Mouse (Mus musculus): ENCODE data around the gene Rundc3a. TPM values are rescaled to one million over a fixed set of nuclear protein-coding genes. Genes with fewer than 3 reads are reported as not detected.

Gene Rundc3a
- polyA plus RNA-seq, 1 experiment from 2014 or later = 0.72 TPM

- WGBS = 19% methylated on average over 10 of the region's 10 CpGs
- peak; percentile 19; the same call in 1 of the 2 replicates for ATAC-seq (replicated peaks; ENCODE audit: extremely low read depth, insufficient read depth, low FRiP score)
- 0 out of 2 replicates have a peak overlapping the region, but pooled peaks have one; percentile 93 for H3K4me3 ChIP-seq (ENCODE audit: low read length)
- peak overlapping the region; percentile 91 for H3K4me2 ChIP-seq (ENCODE audit: low read depth, low read length)
- peak overlapping the region; percentile 89 for H3K27ac ChIP-seq (ENCODE audit: low read length)
- H3K9ac ChIP-seq (ENCODE audit: low read length) = no peak overlapping the region; the same call in 1 of the 2 replicates
- H3K4me1 ChIP-seq (ENCODE audit: control insufficient read depth, insufficient read depth, low read length) = peaks cover 44% of the 10 kb centered on the region
- no peaks in the 10 kb centered on the region for H3K27me3 ChIP-seq (ENCODE audit: control insufficient read depth, insufficient read depth, low read length)
- H3K36me3 ChIP-seq (ENCODE audit: control insufficient read depth, insufficient read depth) = peaks cover 4% of the 10 kb centered on the region; the same call in 1 of the 2 replicates
- no peaks in the 10 kb centered on the region for H3K9me3 ChIP-seq (replicated peaks; ENCODE audit: control insufficient read depth, low read length)
Observed at GRCm38 (mm10) chr11:102445264-102445890, 52.2 kb downstream of the Rundc3a start.

DNA sequence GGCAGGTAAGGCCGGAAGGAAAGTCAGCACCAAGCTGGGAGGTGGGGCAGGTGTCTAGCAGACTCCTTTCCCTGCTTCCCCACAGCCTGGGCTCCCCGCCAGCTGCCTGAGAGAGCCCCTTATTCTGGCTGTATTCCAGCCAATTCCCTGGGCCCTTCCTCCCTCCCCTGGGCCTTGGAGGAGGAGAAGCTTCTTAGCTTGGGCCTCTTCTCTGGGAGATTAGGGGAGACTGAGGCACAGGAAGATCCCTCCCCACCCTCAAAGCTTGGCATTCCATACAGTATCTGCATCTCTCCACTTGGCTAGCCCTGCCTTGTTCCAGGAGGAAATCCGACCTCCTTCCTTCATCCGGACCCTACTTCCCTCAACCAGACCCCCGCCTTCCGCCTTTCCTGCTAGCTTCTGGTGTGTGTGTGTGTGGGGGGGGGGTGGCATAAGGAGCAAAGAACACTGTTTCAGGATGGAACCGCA lies 52.7 kb downstream of the Rundc3a start:
- peak; percentile 46 for ATAC-seq (replicated peaks; ENCODE audit: extremely low read depth, insufficient read depth, low FRiP score)
- Histone ChIP-seq H3K4me1 (ENCODE audit: control insufficient read depth, insufficient read depth, low read length) (peaks cover 44% of the 10 kb centered on the region), H3K27ac (ENCODE audit: low read length) (peak overlapping the region; percentile 89), H3K9me3 (replicated peaks; ENCODE audit: control insufficient read depth, low read length) (no peaks in the 10 kb centered on the region), H3K9ac (ENCODE audit: low read length) (peak overlapping the region; percentile 96), H3K36me3 (ENCODE audit: control insufficient read depth, insufficient read depth) (peaks cover 3% of the 10 kb centered on the region; the same call in 1 of the 2 replicates), H3K4me3 (ENCODE audit: low read length) (peak overlapping the region; percentile 93), H3K27me3 (ENCODE audit: control insufficient read depth, insufficient read depth, low read length) (no peaks in the 10 kb centered on the region), H3K4me2 (ENCODE audit: low read depth, low read length) (peak overlapping the region; percentile 91)
- WGBS = 5% methylated on average over 7 of the region's 7 CpGs

DNA sequence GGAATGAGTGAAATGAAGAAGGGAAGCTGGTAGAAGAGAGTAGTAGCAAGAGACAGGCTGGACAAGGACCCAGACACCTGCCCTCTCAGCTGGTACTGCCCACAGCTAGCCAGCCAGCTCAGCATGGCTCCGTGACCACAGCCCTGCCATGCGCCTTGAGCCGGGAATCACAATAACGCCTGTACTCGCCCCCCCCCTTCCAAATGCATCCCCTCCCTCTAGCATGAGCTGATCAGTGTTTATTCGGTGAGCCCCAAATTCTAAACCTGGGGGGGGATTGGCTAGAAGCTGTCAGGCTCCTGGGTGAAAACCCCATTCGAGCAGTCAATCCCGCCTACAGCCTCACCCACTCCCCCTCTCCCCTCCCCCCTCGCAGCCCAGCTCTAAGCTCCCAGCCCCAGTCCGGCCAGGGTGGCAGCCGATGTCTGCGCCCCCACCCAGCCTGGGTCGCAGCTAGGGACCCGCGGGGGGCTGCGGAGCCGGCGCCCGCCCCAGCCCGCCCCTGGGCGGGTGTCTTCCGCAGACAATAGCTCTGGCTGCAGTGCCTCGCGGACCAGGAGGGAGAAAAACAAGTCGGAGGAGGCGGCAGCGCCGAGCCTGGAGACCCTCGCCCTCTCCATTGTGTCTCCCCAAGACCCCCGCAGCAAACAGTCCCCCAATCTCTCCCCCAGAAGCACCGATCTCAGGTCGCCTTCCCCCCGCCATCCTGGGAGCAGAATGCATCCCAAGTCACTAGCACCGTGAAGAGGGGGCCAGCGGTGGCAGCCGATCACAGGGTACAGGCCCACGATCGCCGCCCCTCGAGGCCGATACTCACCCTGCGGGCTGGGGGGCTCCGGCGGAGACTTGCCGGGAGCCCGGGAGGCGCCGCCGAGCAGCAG lies 53.6 kb downstream of the Rundc3a start:
- H3K27me3 ChIP-seq (ENCODE audit: control insufficient read depth, insufficient read depth, low read length) = no peaks in the 10 kb centered on the region
- peak overlapping the region; percentile 93 for H3K4me3 ChIP-seq (ENCODE audit: low read length)
- no peaks in the 10 kb centered on the region for H3K9me3 ChIP-seq (replicated peaks; ENCODE audit: control insufficient read depth, low read length)
- under 1% methylated on average over 47 of the region's 49 CpGs for WGBS
- peaks cover 44% of the 10 kb centered on the region for H3K4me1 ChIP-seq (ENCODE audit: control insufficient read depth, insufficient read depth, low read length)
- H3K4me2 ChIP-seq (ENCODE audit: low read depth, low read length) = peak overlapping the region; percentile 91
- H3K27ac ChIP-seq (ENCODE audit: low read length) = peak overlapping the region; percentile 89
- peak; percentile 25; the same call in 1 of the 2 replicates for ATAC-seq (replicated peaks; ENCODE audit: extremely low read depth, insufficient read depth, low FRiP score)
- H3K9ac ChIP-seq (ENCODE audit: low read length) = peak overlapping the region; percentile 96
- no peaks in the 10 kb centered on the region for H3K36me3 ChIP-seq (ENCODE audit: control insufficient read depth, insufficient read depth)

- Histone ChIP-seq H3K4me1 (ENCODE audit: control insufficient read depth, insufficient read depth, low read length) (peaks cover 44% of the 10 kb centered on the region), H3K36me3 (ENCODE audit: control insufficient read depth, insufficient read depth) (no peaks in the 10 kb centered on the region), H3K9me3 (replicated peaks; ENCODE audit: control insufficient read depth, low read length) (no peaks in the 10 kb centered on the region), H3K27ac (ENCODE audit: low read length) (peak within 1 kb of the TSS; percentile 89), H3K27me3 (ENCODE audit: control insufficient read depth, insufficient read depth, low read length) (no peaks in the 10 kb centered on the region), H3K4me2 (ENCODE audit: low read depth, low read length) (peak within 1 kb of the TSS; percentile 91), H3K4me3 (ENCODE audit: low read length) (peak within 1 kb of the TSS; percentile 93), H3K9ac (ENCODE audit: low read length) (peak within 1 kb of the TSS; percentile 96)
- under 1% methylated on average over 37 of the region's 40 CpGs for WGBS
- ATAC-seq (replicated peaks; ENCODE audit: extremely low read depth, insufficient read depth, low FRiP score) = peak; percentile 70
Observed at GRCm38 (mm10) chr11:102447497-102447896, 54.3 kb downstream of the Rundc3a start, which contains the start of gene Fam171a2. TSS of gene Fam171a2 (minus strand) at chr11:102447682.

DNA sequence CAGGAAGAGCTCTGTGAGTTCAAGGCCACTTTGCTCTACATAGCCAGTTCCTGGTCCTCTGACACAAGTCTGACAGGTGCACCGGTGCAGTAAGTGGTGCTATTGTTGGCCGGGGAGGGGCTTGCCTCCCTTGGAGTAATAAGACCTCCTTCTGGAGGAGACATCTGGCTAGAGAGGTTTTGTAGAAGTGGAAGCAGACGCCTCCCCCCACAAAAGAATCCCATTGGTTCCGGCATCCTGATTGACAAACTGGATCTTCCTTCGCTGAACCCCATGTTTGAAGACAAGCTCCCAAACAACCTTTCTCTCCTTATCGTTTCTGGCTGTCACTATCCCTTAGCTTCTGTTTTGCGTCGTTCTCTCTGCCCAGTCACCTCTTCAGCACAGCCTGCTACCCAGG lies 55.1 kb downstream of the Rundc3a start:
- Histone ChIP-seq H3K36me3 (ENCODE audit: control insufficient read depth, insufficient read depth) (no peaks in the 10 kb centered on the region), H3K4me1 (ENCODE audit: control insufficient read depth, insufficient read depth, low read length) (peaks cover 44% of the 10 kb centered on the region), H3K9ac (ENCODE audit: low read length) (no peak overlapping the region), H3K4me2 (ENCODE audit: low read depth, low read length) (no peak overlapping the region; the same call in 1 of the 2 replicates), H3K4me3 (ENCODE audit: low read length) (no peak overlapping the region), H3K27me3 (ENCODE audit: control insufficient read depth, insufficient read depth, low read length) (no peaks in the 10 kb centered on the region), H3K9me3 (replicated peaks; ENCODE audit: control insufficient read depth, low read length) (no peaks in the 10 kb centered on the region), H3K27ac (ENCODE audit: low read length) (no peak overlapping the region)
- WGBS = 7% methylated on average over 8 of the region's 8 CpGs
- no peak for ATAC-seq (replicated peaks; ENCODE audit: extremely low read depth, insufficient read depth, low FRiP score)

DNA sequence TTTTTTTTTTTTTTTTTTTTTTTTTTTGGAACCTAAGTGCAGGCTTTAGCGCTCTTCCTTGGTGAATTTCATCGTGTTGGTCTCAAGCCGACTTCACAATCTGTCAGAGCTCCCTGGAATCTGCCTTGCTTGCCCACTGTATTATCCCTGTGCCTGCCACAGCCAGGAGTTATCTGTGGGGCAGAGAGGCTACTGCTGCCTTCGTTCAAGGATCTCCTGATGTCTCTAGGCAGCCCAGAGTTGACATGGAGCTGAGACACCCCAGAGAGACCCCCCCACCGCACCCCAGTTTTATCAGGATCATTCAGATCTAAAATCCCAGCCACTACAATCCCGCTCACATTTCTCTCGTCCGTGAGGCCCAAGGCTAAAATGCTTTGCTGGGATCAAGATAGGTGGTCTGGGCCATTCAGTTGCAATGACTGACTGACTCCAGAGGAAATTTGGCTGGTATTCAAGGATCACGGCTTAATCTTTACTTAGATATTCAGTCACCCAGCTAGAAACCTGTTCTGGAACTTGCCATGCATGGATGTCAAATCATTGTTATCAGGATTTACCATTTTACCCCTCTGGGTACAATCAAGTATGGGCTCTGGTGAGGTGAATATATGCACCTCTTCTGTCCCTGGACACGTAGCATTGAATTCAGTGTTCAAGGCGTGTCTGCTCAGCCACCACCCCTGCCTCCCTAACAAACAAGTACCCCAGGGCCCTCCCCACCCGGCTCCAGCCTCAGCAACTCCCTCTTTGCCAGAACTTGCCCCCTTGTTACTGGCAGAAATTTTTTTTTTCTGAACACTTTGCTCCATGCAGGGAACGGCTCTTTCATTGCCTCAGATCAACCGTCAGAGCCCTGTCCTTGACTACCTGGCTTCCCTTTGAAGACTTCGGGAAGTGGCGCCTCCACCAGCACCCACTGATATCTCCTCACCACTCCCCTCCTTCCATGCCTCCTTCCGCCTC lies 56.1 kb downstream of the Rundc3a start:
- H3K9me3 ChIP-seq (replicated peaks; ENCODE audit: control insufficient read depth, low read length) = no peaks in the 10 kb centered on the region
- no peak overlapping the region for H3K9ac ChIP-seq (ENCODE audit: low read length)
- H3K27ac ChIP-seq (ENCODE audit: low read length) = no peak overlapping the region
- ATAC-seq (replicated peaks; ENCODE audit: extremely low read depth, insufficient read depth, low FRiP score) = no peak
- H3K27me3 ChIP-seq (ENCODE audit: control insufficient read depth, insufficient read depth, low read length) = no peaks in the 10 kb centered on the region
- WGBS = 43% methylated on average over 17 of the region's 17 CpGs
- no peak overlapping the region for H3K4me3 ChIP-seq (ENCODE audit: low read length)
- H3K4me1 ChIP-seq (ENCODE audit: control insufficient read depth, insufficient read depth, low read length) = peaks cover 35% of the 10 kb centered on the region
- no peaks in the 10 kb centered on the region for H3K36me3 ChIP-seq (ENCODE audit: control insufficient read depth, insufficient read depth)
- no peak overlapping the region for H3K4me2 ChIP-seq (ENCODE audit: low read depth, low read length)

Small RNAs within 50 kb of the gene (microRNA-seq; reads per million reads assigned to microRNA genes)
- not detected for gene Mir6930

Other genes with a start within 250 kb of the Rundc3a start
- gene Nags, start 247.9 kb upstream of the Rundc3a start, polyA plus RNA-seq (2015; fragmentation: Nextera tagmentation; extraction: Ambion mirVana) = 0.14 and 0.29 TPM in 2 replicates
- gene Tmem101, start 237.0 kb upstream of the Rundc3a start, polyA plus RNA-seq (2015; fragmentation: Nextera tagmentation; extraction: Ambion mirVana) = 33.9 and 35.3 TPM in 2 replicates
- 60.5 and 77.2 TPM in 2 replicates for gene Lsm12, start 208.1 kb upstream of the Rundc3a start, polyA plus RNA-seq (2015; fragmentation: Nextera tagmentation; extraction: Ambion mirVana)
- gene G6pc3, start 203.8 kb upstream of the Rundc3a start, polyA plus RNA-seq (2015; fragmentation: Nextera tagmentation; extraction: Ambion mirVana) = 24.4 and 25.0 TPM in 2 replicates
- 86.7 and 96.4 TPM in 2 replicates for gene Hdac5, start 163.2 kb upstream of the Rundc3a start, polyA plus RNA-seq (2015; fragmentation: Nextera tagmentation; extraction: Ambion mirVana)
- 11.8 and 12.3 TPM in 2 replicates for gene BC030867, start 144.5 kb upstream of the Rundc3a start, polyA plus RNA-seq (2015; fragmentation: Nextera tagmentation; extraction: Ambion mirVana)
- gene Asb16, start 124.7 kb upstream of the Rundc3a start, polyA plus RNA-seq (2015; fragmentation: Nextera tagmentation; extraction: Ambion mirVana) = 0.08 and 0.09 TPM in 2 replicates
- gene Tmub2, start 108.5 kb upstream of the Rundc3a start, polyA plus RNA-seq (2015; fragmentation: Nextera tagmentation; extraction: Ambion mirVana) = 42.6 and 44.9 TPM in 2 replicates
- 7.1 and 9.1 TPM in 2 replicates for gene Atxn7l3, start 96.8 kb upstream of the Rundc3a start, polyA plus RNA-seq (2015; fragmentation: Nextera tagmentation; extraction: Ambion mirVana)
- gene Ubtf, start 73.7 kb upstream of the Rundc3a start, polyA plus RNA-seq (2015; fragmentation: Nextera tagmentation; extraction: Ambion mirVana) = 57.8 and 58.9 TPM in 2 replicates
- 14.9 TPM in 2 replicates for gene Slc4a1, start 27.2 kb upstream of the Rundc3a start, polyA plus RNA-seq (2015; fragmentation: Nextera tagmentation; extraction: Ambion mirVana)
- 308 and 331 TPM in 2 replicates for gene Slc25a39, start 14.5 kb downstream of the Rundc3a start, polyA plus RNA-seq (2015; fragmentation: Nextera tagmentation; extraction: Ambion mirVana)
- 215 and 234 TPM in 2 replicates for gene Grn, start 36.9 kb downstream of the Rundc3a start, polyA plus RNA-seq (2015; fragmentation: Nextera tagmentation; extraction: Ambion mirVana)
- 3.0 and 3.9 TPM in 2 replicates for gene Fam171a2, start 54.3 kb downstream of the Rundc3a start, polyA plus RNA-seq (2015; fragmentation: Nextera tagmentation; extraction: Ambion mirVana)
- gene Itga2b, start 76.7 kb downstream of the Rundc3a start, polyA plus RNA-seq (2015; fragmentation: Nextera tagmentation; extraction: Ambion mirVana) = 6.5 and 6.6 TPM in 2 replicates
- 33.9 and 39.2 TPM in 2 replicates for gene Gpatch8, start 163.0 kb downstream of the Rundc3a start, polyA plus RNA-seq (2015; fragmentation: Nextera tagmentation; extraction: Ambion mirVana)
- gene Gm11627, start 186.1 kb downstream of the Rundc3a start, polyA plus RNA-seq (2015; fragmentation: Nextera tagmentation; extraction: Ambion mirVana) = 9.5 and 13.6 TPM in 2 replicates
- 12.4 and 15.6 TPM in 2 replicates for gene Fzd2, start 211.0 kb downstream of the Rundc3a start, polyA plus RNA-seq (2015; fragmentation: Nextera tagmentation; extraction: Ambion mirVana)